Mouse (Mus musculus) kidney, adult 2 months (tissue): ENCODE results near the gene Kcnn1.

Experiments
- CTCF ChIP-seq: fragments of 200-500 bp; conservative IDR thresholded peaks from 2 replicates; pipeline ENCODE4 v1.5.1; 2011; ENCODE audit warnings: low read depth, mild to moderate bottlenecking, control low read depth, low read length, moderate library complexity, mixed read lengths; ENCODE audit not compliant: insufficient read depth, insufficient read length
- POLR2A ChIP-seq: fragments of 200-500 bp; IDR thresholded peaks from one replicate; pipeline ENCODE4 v1.6.1; 2011; ENCODE audit warnings: low read depth, low read length, control low read depth

GRCm38 (mm10) chr8:70880126-70880525 is 17.1 kb upstream of the Kcnn1 start:
- TF ChIP-seq CTCF (no peak), POLR2A (no peak)
